Mouse (Mus musculus) neural tube, embryonic 14.5 days (tissue): ENCODE measurements around the gene H3f3b. TPM values are rescaled to one million over a fixed set of nuclear protein-coding genes. Genes with fewer than 3 reads are reported as not detected.

Source experiments
- ATAC-seq: fragments of 200-750 bp; cut with Nextera tagmentation; 2 replicates; pipeline ENCODE4 v1.8.0; 2017; ENCODE audit warnings: low read depth, mild to moderate bottlenecking, moderate TSS enrichment, moderate library complexity
- H3K27ac ChIP-seq: fragments of 300-500 bp; sonication (generic); 2 replicates; pipeline ENCODE4 v1.5.1; 2014; ENCODE audit warnings: low read depth, mild to moderate bottlenecking, control low read depth, low read length, moderate library complexity, mixed read lengths
- H3K27me3 ChIP-seq: fragments of 300-500 bp; sonication (generic); 2 replicates; pipeline ENCODE4 v1.6.1; 2014; ENCODE audit warnings: low read length; ENCODE audit not compliant: control insufficient read depth, insufficient read depth
- H3K36me3 ChIP-seq: fragments of 300-500 bp; sonication (generic); 2 replicates; pipeline ENCODE4 v1.6.1; 2014; ENCODE audit warnings: low read length, mixed read lengths; ENCODE audit not compliant: control insufficient read depth, insufficient read depth
- H3K4me1 ChIP-seq: fragments of 300-500 bp; sonication (generic); 2 replicates; pipeline ENCODE4 v1.6.1; 2014; ENCODE audit warnings: low read length; ENCODE audit not compliant: control insufficient read depth, insufficient read depth
- H3K4me2 ChIP-seq: fragments of 300-500 bp; sonication (generic); 2 replicates; pipeline ENCODE4 v1.6.1; 2014; ENCODE audit warnings: mild to moderate bottlenecking, low read depth, low read length, control low read depth
- H3K4me3 ChIP-seq: fragments of 300-500 bp; sonication (generic); 2 replicates; pipeline ENCODE4 v1.5.1; 2014; ENCODE audit warnings: low read depth, low read length, control low read depth, mixed read lengths
- H3K9ac ChIP-seq: fragments of 300-500 bp; sonication (generic); replicated peaks from 2 replicates; pipeline ENCODE4 v1.6.1; 2014; ENCODE audit warnings: low read depth, mild to moderate bottlenecking, control low read depth, low read length, mixed read lengths
- H3K9me3 ChIP-seq: fragments of 300-500 bp; sonication (generic); 2 replicates; pipeline ENCODE4 v1.6.1; 2016; ENCODE audit warnings: low read length; ENCODE audit not compliant: control insufficient read depth
- WGBS: fragments of 180-500 bp; shearing (Covaris S2); extraction: QIAGEN DNeasy Blood & Tissue Kit; methylation state at CpG from one replicate; pipeline ENCODE4 v1.1.7; 2014; 5-methylcytosine and 5-hydroxymethylcytosine counted together
- polyA plus RNA-seq: library from polyadenylated mRNA; unstranded; fragments of >200 nt; fragmentation: Nextera tagmentation; extraction: Ambion mirVana; gene quantifications from 2 replicates; pipeline ENCODE4 v1.2.1, GENCODE M21; 2014

H3f3b gene
- polyA plus RNA-seq, 1 experiment from 2014 or later: 1,887 TPM

DNA sequence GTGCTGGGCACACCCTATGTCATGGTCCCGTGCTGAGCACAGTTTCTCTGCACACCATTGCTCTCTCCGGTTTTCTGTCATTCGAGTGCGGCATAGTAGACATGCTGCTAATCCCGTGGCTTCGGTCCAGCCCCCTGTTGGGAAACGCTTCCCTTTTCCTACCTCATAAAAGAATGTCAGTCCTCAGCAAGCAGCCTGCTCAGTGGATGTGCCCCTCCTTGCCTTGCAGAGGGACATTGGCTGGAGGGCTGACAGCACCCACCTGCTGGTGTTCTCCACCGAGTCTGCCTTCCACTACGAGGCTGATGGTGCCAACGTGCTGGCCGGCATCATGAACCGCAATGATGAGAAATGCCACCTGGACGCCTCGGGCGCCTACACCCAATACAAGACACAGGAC is 45.3 kb downstream of the H3f3b start:
- Histone ChIP-seq H3K4me1 (no peaks in the 10 kb centered on the region), H3K36me3 (no peaks in the 10 kb centered on the region), H3K4me2 (no peak overlapping the region), H3K27me3 (no peaks in the 10 kb centered on the region), H3K9ac (no peak overlapping the region), H3K27ac (no peak overlapping the region), H3K4me3 (no peak overlapping the region), H3K9me3 (no peaks in the 10 kb centered on the region)
- no peak for ATAC-seq
- WGBS: 91% methylated on average over 15 of the region's 15 CpGs

- H3K4me3 ChIP-seq: no peak overlapping the region
- peaks cover 18% of the 10 kb centered on the region for H3K27me3 ChIP-seq
- H3K9me3 ChIP-seq: no peaks in the 10 kb centered on the region
- peak overlapping the region; percentile 54; the same call in 1 of the 2 replicates for H3K4me2 ChIP-seq
- H3K36me3 ChIP-seq: no peaks in the 10 kb centered on the region
- no peak overlapping the region for H3K27ac ChIP-seq
- H3K9ac ChIP-seq: no peak overlapping the region
- no peak for ATAC-seq
- WGBS: 30% methylated on average over 12 of the region's 12 CpGs
- H3K4me1 ChIP-seq: peaks cover 7% of the 10 kb centered on the region
These were observed 52.2 kb downstream of the H3f3b start for GRCm38 (mm10) chr11:115975544-115975943.

GRCm38 (mm10) chr11:115975083-115975420 is 52.7 kb downstream of the H3f3b start:
- Histone ChIP-seq H3K4me3 (peak overlapping the region; percentile 32), H3K4me1 (peaks cover 7% of the 10 kb centered on the region), H3K4me2 (peak overlapping the region; percentile 54), H3K36me3 (no peaks in the 10 kb centered on the region), H3K9me3 (no peaks in the 10 kb centered on the region), H3K27me3 (peaks cover 18% of the 10 kb centered on the region), H3K27ac (no peak overlapping the region), H3K9ac (peak overlapping the region; percentile 44)
- WGBS: 4% methylated on average over 18 of the region's 18 CpGs
- no peak for ATAC-seq

GRCm38 (mm10) chr11:115974309-115975082 is 53.3 kb downstream of the H3f3b start, which contains the start of gene Itgb4:
Gene Itgb4 (plus strand): TSS chr11:115974709.
- no peak within 1 kb of the TSS for H3K27ac ChIP-seq

More at GRCm38 (mm10) chr11:115974309-115975082, 53.3 kb downstream of the H3f3b start, which contains the start of gene Itgb4:
- Histone ChIP-seq H3K4me3 (peak within 1 kb of the TSS; percentile 32), H3K9ac (peak within 1 kb of the TSS; percentile 44), H3K4me2 (peak within 1 kb of the TSS; percentile 54), H3K36me3 (no peaks in the 10 kb centered on the region), H3K27me3 (peaks cover 18% of the 10 kb centered on the region), H3K9me3 (no peaks in the 10 kb centered on the region), H3K4me1 (peaks cover 7% of the 10 kb centered on the region)
- no peak for ATAC-seq
- WGBS: 14% methylated on average over 33 of the region's 58 CpGs

Other genes with a start within 250 kb of the H3f3b start
- gene Caskin2, start 214.3 kb downstream of the H3f3b start, polyA plus RNA-seq: 9.5 and 13.1 TPM in 2 replicates
- 16.8 and 17.0 TPM in 2 replicates for gene Tsen54, start 213.2 kb downstream of the H3f3b start, polyA plus RNA-seq
- gene Llgl2, start 203.9 kb downstream of the H3f3b start, polyA plus RNA-seq: 0.50 and 0.80 TPM in 2 replicates
- 0.28 and 0.35 TPM in 2 replicates for gene Myo15b, start 169.6 kb downstream of the H3f3b start, polyA plus RNA-seq
- gene Smim5, start 128.0 kb downstream of the H3f3b start, polyA plus RNA-seq: 1.6 and 1.8 TPM in 2 replicates
- 0.43 and 0.64 TPM in 2 replicates for gene Smim6, start 115.9 kb downstream of the H3f3b start, polyA plus RNA-seq
- gene Sap30bp, start 94.7 kb downstream of the H3f3b start, polyA plus RNA-seq: 40.1 and 45.5 TPM in 2 replicates
- gene Recql5, start 94.5 kb downstream of the H3f3b start, polyA plus RNA-seq: 15.3 and 19.9 TPM in 2 replicates
- 1.6 and 2.3 TPM in 2 replicates for gene Itgb4, start 53.3 kb downstream of the H3f3b start, polyA plus RNA-seq
- 45.0 and 53.6 TPM in 2 replicates for gene Galk1, start 15.2 kb downstream of the H3f3b start, polyA plus RNA-seq
- 29.1 and 29.5 TPM in 2 replicates for gene Unk, start 2.4 kb upstream of the H3f3b start, polyA plus RNA-seq
- 0.88 and 0.98 TPM in 2 replicates for gene Unc13d, start 50.0 kb upstream of the H3f3b start, polyA plus RNA-seq
- 161 and 177 TPM in 2 replicates for gene Wbp2, start 59.0 kb upstream of the H3f3b start, polyA plus RNA-seq
- 3.5 and 4.0 TPM in 2 replicates for gene Trim47, start 99.2 kb upstream of the H3f3b start, polyA plus RNA-seq
- gene Trim65, start 103.2 kb upstream of the H3f3b start, polyA plus RNA-seq: 3.1 TPM in 2 replicates
- gene Mrpl38, start 110.9 kb upstream of the H3f3b start, polyA plus RNA-seq: 81.5 and 91.0 TPM in 2 replicates
- 42.2 and 42.9 TPM in 2 replicates for gene Fbf1, start 140.2 kb upstream of the H3f3b start, polyA plus RNA-seq
- 82.0 and 96.1 TPM in 2 replicates for gene Ten1, start 170.9 kb upstream of the H3f3b start, polyA plus RNA-seq
- 65.6 and 78.5 TPM in 2 replicates for gene Acox1, start 171.1 kb upstream of the H3f3b start, polyA plus RNA-seq
- gene Evpl, start 210.1 kb upstream of the H3f3b start, polyA plus RNA-seq: 0.53 and 0.62 TPM in 2 replicates
- gene Srp68, start 246.3 kb upstream of the H3f3b start, polyA plus RNA-seq: 52.0 and 57.2 TPM in 2 replicates